Mouse (Mus musculus) liver, adult 2 months (tissue): ENCODE measurements at regions not wholly inside any gene's neighbourhood (a gene's known extent, or its start where the extent isn't known, plus 50 kb on each side); places are given as distances from the start of the nearest gene placed in this dataset.

Source experiments
- CTCF ChIP-seq: fragments of 200-500 bp; IDR thresholded peaks from 2 replicates; pipeline ENCODE4 v1.5.1; 2011; ENCODE audit warnings: low read depth, low read length, control low read depth
- POLR2A ChIP-seq: fragments of 200-500 bp; IDR thresholded peaks from 2 replicates; pipeline ENCODE4 v1.6.1; 2011; ENCODE audit warnings: low read length, control low read depth; ENCODE audit not compliant: insufficient read depth; ENCODE audit errors: extremely low read depth

- TF ChIP-seq CTCF (no peak), POLR2A (no peak)
Measured at GRCm38 (mm10) chr4:56275836-56276235, 464.0 kb upstream of the Gm26657 start.
